Mouse (Mus musculus) erythroblast, embryonic 14.5 days (primary cell): Measurements from ENCODE around the gene Zcchc14.

ENCODE experiments used
- GATA1 ChIP-seq: IDR thresholded peaks from 2 replicates; pipeline ENCODE4 v1.6.1; 2012; ENCODE audit warnings: low read length, inconsistent platforms, mixed read lengths
- TAL1 ChIP-seq: IDR thresholded peaks from 3 replicates; pipeline ENCODE4 v1.6.1; 2012; ENCODE audit warnings: low read length, inconsistent platforms, mixed read lengths

- no peak for TF ChIP-seq GATA1
- no peak for TF ChIP-seq TAL1
Observed at GRCm38 (mm10) chr8:121598190-121598589, 54.5 kb downstream of the Zcchc14 start.
